Mouse (Mus musculus) CD4-positive, CD25-positive, alpha-beta regulatory T cell, adult 9 weeks (primary cell): ENCODE results near the gene Gm28102. TPM values are rescaled to one million over a fixed set of nuclear protein-coding genes. Genes with fewer than 3 reads are reported as not detected.

Source experiments
- polyA plus RNA-seq: library from polyadenylated mRNA; unstranded; fragments of 100-300 nt; shearing (Covaris generic); gene quantifications from one replicate; pipeline ENCODE4 v1.2.1, GENCODE M21; 2017

Gene Gm28102
- not detected for polyA plus RNA-seq

GRCm38 (mm10) chrY:88053015-88053414 is at the start of gene Gm28102:
TSS of gene Gm28102 (plus strand) at chrY:88053315.

